In the genomic region with DNA sequence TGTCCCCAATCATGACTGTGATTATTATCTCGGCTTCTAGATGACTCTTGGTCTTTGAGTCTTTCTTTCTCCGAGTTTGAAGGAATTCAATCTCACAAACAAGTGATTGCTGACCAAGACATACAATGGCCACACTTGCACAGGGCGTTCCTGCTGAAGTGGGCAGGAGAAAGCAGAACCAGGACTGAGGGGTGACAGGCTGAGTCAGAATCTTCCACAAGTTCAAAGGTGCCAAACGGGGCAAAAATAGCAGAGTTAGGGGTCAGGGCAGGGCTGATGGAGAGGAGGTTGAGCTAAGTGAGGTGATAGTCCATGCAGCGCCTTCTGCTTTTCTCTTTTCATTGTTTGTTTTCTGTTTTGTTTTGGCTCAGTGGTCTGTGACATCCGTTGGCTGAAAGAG, we compare ENCODE assay signal across 19 mouse cellular contexts. TPM values are rescaled to one million over a fixed set of nuclear protein-coding genes. Genes with fewer than 3 reads are reported as not detected.
DNase-seq lines count a peak whose midpoint lies in the region; TF ChIP-seq lines count a peak whose summit lies in the region.
"Had no signal": no experiment of that assay in that cellular context is flagged by ENCODE, and none has a peak within 500 bp of the region (broad histone marks: within the 10 kb centered on the region; RNA-seq: fewer than 3 reads in every experiment).

No protein-coding gene starts in this region.

- no peak overlapping the region for H3K4me3 ChIP-seq in bone marrow macrophage, adult 2 months (ENCODE audit: insufficient read depth, low read length)
- no peak overlapping the region for H3K4me3 ChIP-seq in macrophage (ENCODE audit: inconsistent target)
- H3K4me3 ChIP-seq: embryonic facial prominence, embryonic 10.5 days; forebrain, embryonic 13.5 days; heart, adult 2 months; heart, embryonic 15.5 days; hindbrain, embryonic 10.5 days had no signal

- no peak for TF ChIP-seq POLR2A in bone marrow macrophage, adult 2 months (IDR thresholded peaks at IDR 0.05; ENCODE audit: borderline replicate concordance, low read depth, low read length)

- H3K27ac ChIP-seq in bone marrow macrophage, adult 2 months (ENCODE audit: insufficient read depth, low read depth, low read length): peak overlapping the region; percentile 96
- H3K27ac ChIP-seq in macrophage: peak overlapping the region; percentile 99
- H3K27ac ChIP-seq: embryonic facial prominence, embryonic 10.5 days; forebrain, embryonic 13.5 days; heart, adult 2 months; heart, embryonic 15.5 days; hindbrain, embryonic 10.5 days; hindbrain, embryonic 14.5 days had no signal

- intact Hi-C loops in left cerebral cortex, postnatal 4 days (cut with DNase I): no loop called here

- no peaks in the 10 kb centered on the region for H3K79me2 ChIP-seq in macrophage (ENCODE audit: inconsistent target)

- H3K4me1 ChIP-seq in bone marrow macrophage, adult 2 months (ENCODE audit: control insufficient read depth, insufficient read depth, low read length): peaks cover 64% of the 10 kb centered on the region
- H3K4me1 ChIP-seq: forebrain, embryonic 13.5 days had no signal

- H3K36me3 ChIP-seq in macrophage (ENCODE audit: inconsistent target): no peaks in the 10 kb centered on the region
- H3K36me3 ChIP-seq: embryonic facial prominence, embryonic 10.5 days; heart, embryonic 15.5 days; hindbrain, embryonic 10.5 days had no signal

- no peak for TF ChIP-seq CTCF in bone marrow macrophage, adult 2 months (IDR thresholded peaks at IDR 0.05; ENCODE audit: low read depth, low read length)

- DNase-seq in layer of hippocampus, adult 9-11 months: peak; percentile 34
- no peak for DNase-seq in layer of hippocampus, postnatal 10 days (ENCODE audit: low spot score in 2 of 2)
- DNase-seq in cerebellum, adult 11 months: no peak
- DNase-seq in left cerebral cortex, postnatal 4 days: no peak
- DNase-seq: adrenal gland, postnatal 10 days; B cell, adult 2 months; cerebellum, adult 2 months; cerebellum, postnatal 10 days; forebrain, postnatal 0 days; gastrocnemius, postnatal 10 days had no signal

- 57% methylated on average over 6 of the region's 6 CpGs for WGBS in macrophage (ENCODE audit: missing documents)

RNA-seq across cellular contexts. Expression of a gene that starts 36.6 kb away (rescaled TPM):
- total RNA-seq in layer of hippocampus, postnatal 10 days (2021): 1 to 10 TPM; 1.0 to 1.3 TPM
- 81.4 and 91.0 TPM in 2 replicates for polyA plus RNA-seq in bone marrow macrophage, adult 2 months (2012; ENCODE audit: insufficient read depth, insufficient read length, missing spikeins)
- 100 to 1,000 TPM in 8 of 26 experiments, 10 to 100 TPM in 18; 34.4 to 232 (median 82.6) TPM for total RNA-seq in macrophage (2018; cell fraction: chromatin; rRNA removed)
- 100 to 1,000 TPM; 244 to 546 (median 327) TPM for total RNA-seq in macrophage (2018; cell fraction: cytosol; rRNA removed)
- 100 to 1,000 TPM; 101 to 544 (median 322) TPM for total RNA-seq in macrophage (2018; cell fraction: nucleus; rRNA removed)
- 102 to 269 TPM (median 231 TPM) in 3 replicates for polyA plus RNA-seq in macrophage (2018)
- 1 to 10 TPM in 1 of 2 experiments, under 1 TPM in 1; 0.58 to 1.1 TPM for total RNA-seq in left cerebral cortex, postnatal 4 days (2021)
- total RNA-seq: MEL had no signal

RNA-seq across cellular contexts. Expression of a gene that starts 38.3 kb away (rescaled TPM):
- 10 to 100 TPM; 16.3 to 23.3 TPM for total RNA-seq in layer of hippocampus, postnatal 10 days (2021)
- 37.9 and 42.5 TPM in 2 replicates for polyA plus RNA-seq in bone marrow macrophage, adult 2 months (2012; ENCODE audit: insufficient read depth, insufficient read length, missing spikeins)
- 100 to 1,000 TPM in 5 of 26 experiments, 10 to 100 TPM in 21; 37.9 to 115 (median 78.3) TPM for total RNA-seq in macrophage (2018; cell fraction: chromatin; rRNA removed)
- 10 to 100 TPM; 26.3 to 45.4 (median 36.3) TPM for total RNA-seq in macrophage (2018; cell fraction: cytosol; rRNA removed)
- 10 to 100 TPM; 30.6 to 83.4 (median 48.7) TPM for total RNA-seq in macrophage (2018; cell fraction: nucleus; rRNA removed)
- 29.7 to 70.2 TPM (median 32.1 TPM) in 3 replicates for polyA plus RNA-seq in macrophage (2018)
- 10 to 100 TPM; 24.5 to 25.7 TPM for total RNA-seq in left cerebral cortex, postnatal 4 days (2021)
